Mouse (Mus musculus) hindbrain, embryonic 16.5 days (tissue): ENCODE data around the gene Plekho1. TPM values are rescaled to one million over a fixed set of nuclear protein-coding genes. Genes with fewer than 3 reads are reported as not detected.

Experiments
- ATAC-seq: fragments of 200-750 bp; cut with Nextera tagmentation; 2 replicates; pipeline ENCODE4 v1.8.0; 2017; ENCODE audit warnings: moderate TSS enrichment, moderate library complexity
- H3K27ac ChIP-seq: fragments of 300-500 bp; sonication (generic); 2 replicates; pipeline ENCODE4 v1.5.1; 2014; ENCODE audit warnings: low read depth, mild to moderate bottlenecking, control low read depth, low read length, moderate library complexity
- H3K27me3 ChIP-seq: fragments of 300-500 bp; sonication (generic); replicated peaks from 2 replicates; pipeline ENCODE4 v1.6.1; 2014; ENCODE audit warnings: low read length; ENCODE audit not compliant: control insufficient read depth, insufficient read depth
- H3K36me3 ChIP-seq: fragments of 300-500 bp; sonication (generic); 2 replicates; pipeline ENCODE4 v1.6.1; 2014; ENCODE audit warnings: mild to moderate bottlenecking, low read length, moderate library complexity, mixed read lengths; ENCODE audit not compliant: control insufficient read depth, insufficient read depth
- H3K4me1 ChIP-seq: fragments of 300-500 bp; sonication (generic); 2 replicates; pipeline ENCODE4 v1.6.1; 2014; ENCODE audit warnings: low read depth, low read length; ENCODE audit not compliant: control insufficient read depth, insufficient read depth
- H3K4me2 ChIP-seq: fragments of 300-500 bp; sonication (generic); 2 replicates; pipeline ENCODE4 v1.6.1; 2014; ENCODE audit warnings: mild to moderate bottlenecking, low read length, control low read depth, moderate library complexity
- H3K4me3 ChIP-seq: fragments of 300-500 bp; sonication (generic); 2 replicates; pipeline ENCODE4 v1.5.1; 2014; ENCODE audit warnings: mild to moderate bottlenecking, low read length, control low read depth, moderate library complexity
- H3K9ac ChIP-seq: fragments of 300-500 bp; sonication (generic); 2 replicates; pipeline ENCODE4 v1.6.1; 2014; ENCODE audit warnings: low read depth, mild to moderate bottlenecking, control low read depth, low read length, moderate library complexity
- H3K9me3 ChIP-seq: fragments of 300-500 bp; sonication (generic); 2 replicates; pipeline ENCODE4 v1.6.1; 2014; ENCODE audit warnings: mild to moderate bottlenecking, low read length, moderate library complexity; ENCODE audit not compliant: control insufficient read depth
- WGBS: fragments of 180-500 bp; shearing (Covaris S2); extraction: QIAGEN DNeasy Blood & Tissue Kit; methylation state at CpG from one replicate; pipeline ENCODE4 v1.1.7; 2014; 5-methylcytosine and 5-hydroxymethylcytosine counted together
- polyA plus RNA-seq: library from polyadenylated mRNA; unstranded; fragments of >200 nt; fragmentation: Nextera tagmentation; extraction: Ambion mirVana; gene quantifications from 2 replicates; pipeline ENCODE4 v1.2.1, GENCODE M21; 2015

Plekho1 gene
- polyA plus RNA-seq, 1 experiment from 2014 or later, result 27.7 TPM

DNA sequence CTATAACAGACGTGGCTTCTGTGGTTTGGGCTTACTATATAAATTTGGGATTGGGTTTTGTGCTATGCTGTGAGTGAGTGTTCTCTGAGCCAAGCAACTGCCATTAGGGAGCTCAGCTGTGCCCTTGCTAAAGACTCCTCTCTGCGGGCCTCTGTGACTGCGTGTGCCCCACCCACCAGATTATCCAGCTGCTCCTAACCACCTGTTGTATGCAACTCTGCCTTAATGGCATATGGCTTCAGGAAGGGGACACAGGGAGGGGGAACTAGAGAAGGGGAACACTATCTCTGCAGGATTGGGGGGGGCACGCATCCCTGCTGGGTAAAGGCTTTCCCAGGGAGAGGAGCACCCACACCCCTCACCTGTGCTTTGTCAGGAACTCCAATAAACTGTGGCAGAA, 37.2 kb upstream of the Plekho1 start:
- Histone ChIP-seq H3K4me3 (no peak overlapping the region), H3K9me3 (no peaks in the 10 kb centered on the region), H3K27me3 (no peaks in the 10 kb centered on the region), H3K4me2 (no peak overlapping the region), H3K36me3 (peaks cover 3% of the 10 kb centered on the region), H3K9ac (no peak overlapping the region), H3K4me1 (no peaks in the 10 kb centered on the region), H3K27ac (no peak overlapping the region)
- 59% methylated on average over 4 of the region's 4 CpGs for WGBS
- no peak for ATAC-seq

DNA sequence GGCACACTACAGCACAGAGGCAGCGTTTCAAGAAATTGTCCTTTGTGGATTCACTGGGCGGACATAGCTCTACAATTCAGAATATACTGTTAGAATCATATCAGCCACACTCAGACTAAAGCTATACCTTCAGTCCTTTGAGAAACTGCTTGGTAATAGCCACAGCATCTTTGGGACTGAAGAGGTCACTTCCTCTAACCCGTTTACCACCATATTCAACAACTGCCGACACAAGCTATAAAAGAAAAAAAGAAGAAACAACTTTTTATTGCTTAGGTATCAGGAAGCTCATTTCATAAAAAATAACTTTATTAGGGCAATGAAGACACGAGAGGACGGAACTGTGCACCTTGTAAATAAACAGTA, 36.8 kb upstream of the Plekho1 start:
- H3K36me3 ChIP-seq, result peaks cover 3% of the 10 kb centered on the region
- WGBS, result 94% methylated on average over 6 of the region's 6 CpGs
- no peaks in the 10 kb centered on the region for H3K4me1 ChIP-seq
- no peak overlapping the region for H3K9ac ChIP-seq
- no peak overlapping the region for H3K27ac ChIP-seq
- H3K9me3 ChIP-seq, result no peaks in the 10 kb centered on the region
- no peak for ATAC-seq
- H3K4me3 ChIP-seq, result no peak overlapping the region
- no peak overlapping the region for H3K4me2 ChIP-seq
- H3K27me3 ChIP-seq, result no peaks in the 10 kb centered on the region

DNA sequence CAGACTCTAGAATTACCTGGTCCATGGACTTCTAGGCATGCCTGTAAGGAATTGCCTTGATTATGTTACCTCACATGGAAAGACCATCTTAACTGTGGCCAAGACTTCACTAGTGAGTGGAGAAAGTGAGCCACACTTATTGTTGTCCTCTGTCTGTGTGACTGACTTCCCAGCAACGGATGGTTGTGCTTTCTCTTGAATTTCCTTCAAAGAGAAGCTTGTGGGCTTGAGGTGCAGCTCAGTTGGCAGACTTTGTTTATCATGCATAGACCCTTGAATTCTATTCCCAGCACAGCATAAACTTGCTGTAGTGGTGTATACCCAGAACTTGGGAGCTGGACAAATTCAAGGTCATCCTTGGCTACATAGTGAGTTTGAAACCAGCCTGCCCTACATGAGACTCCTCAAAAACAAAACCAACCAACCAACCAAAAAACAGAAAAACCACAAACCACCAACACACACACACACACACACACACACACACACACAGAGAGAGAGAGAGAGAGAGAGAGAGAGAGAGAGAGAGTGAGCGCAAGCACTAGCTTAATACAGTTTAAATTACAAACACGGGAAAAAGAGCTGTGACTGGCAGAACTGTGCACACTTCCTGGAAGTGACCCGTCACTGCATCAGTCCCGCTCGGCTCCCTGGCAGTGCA, 36.3 kb upstream of the Plekho1 start:
- no peaks in the 10 kb centered on the region for H3K4me1 ChIP-seq
- H3K4me3 ChIP-seq, result no peak overlapping the region
- H3K27ac ChIP-seq, result no peak overlapping the region
- H3K27me3 ChIP-seq, result no peaks in the 10 kb centered on the region
- no peak for ATAC-seq
- H3K36me3 ChIP-seq, result peaks cover 3% of the 10 kb centered on the region
- no peak overlapping the region for H3K4me2 ChIP-seq
- 91% methylated on average over 6 of the region's 6 CpGs for WGBS
- H3K9ac ChIP-seq, result no peak overlapping the region
- no peaks in the 10 kb centered on the region for H3K9me3 ChIP-seq

DNA sequence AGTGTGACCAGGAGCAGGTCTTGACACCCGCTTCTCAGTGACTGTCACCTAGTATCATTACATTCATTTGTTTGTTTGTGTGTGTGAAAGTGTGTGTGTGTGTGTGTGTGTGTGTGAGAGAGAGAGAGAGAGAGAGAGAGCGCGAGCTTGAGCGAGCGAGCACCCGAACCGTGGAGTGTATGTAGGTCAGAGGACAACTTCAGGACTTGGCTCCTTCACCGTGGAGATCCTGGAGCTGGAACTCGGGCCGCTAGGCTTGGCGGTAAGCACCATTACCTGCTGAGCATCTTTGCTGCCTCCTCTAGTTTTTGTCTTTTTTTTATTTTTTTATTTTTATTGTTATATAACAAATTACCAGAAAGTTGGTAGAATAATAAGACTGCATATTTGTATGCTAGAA, 34.0 kb upstream of the Plekho1 start:
- Histone ChIP-seq H3K9ac (no peak overlapping the region), H3K9me3 (no peaks in the 10 kb centered on the region), H3K27ac (no peak overlapping the region), H3K4me3 (no peak overlapping the region), H3K27me3 (no peaks in the 10 kb centered on the region), H3K4me2 (no peak overlapping the region), H3K36me3 (peaks cover 3% of the 10 kb centered on the region), H3K4me1 (no peaks in the 10 kb centered on the region)
- ATAC-seq, result no peak
- 93% methylated on average over 11 of the region's 11 CpGs for WGBS

DNA sequence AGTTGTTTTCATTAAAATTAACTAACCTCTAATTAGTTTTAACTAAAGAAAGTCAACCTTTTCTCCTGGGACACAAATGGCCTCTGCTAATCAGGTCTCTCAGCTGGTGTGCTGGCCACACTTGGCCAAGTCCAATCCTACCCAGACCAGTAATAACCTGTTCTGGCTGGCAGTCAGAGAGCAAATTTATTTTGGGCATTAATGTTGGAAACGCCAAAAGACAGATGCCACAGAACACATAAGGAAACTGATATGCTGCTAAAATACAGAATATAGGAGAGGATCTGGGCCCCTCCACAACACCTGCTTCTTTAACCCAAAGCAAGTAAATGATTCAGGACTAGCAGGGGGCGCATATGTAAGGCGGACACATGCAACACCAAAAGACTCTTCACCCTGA, 33.5 kb upstream of the Plekho1 start:
- WGBS, result 78% methylated on average over 3 of the region's 3 CpGs
- Histone ChIP-seq H3K4me2 (no peak overlapping the region), H3K4me1 (no peaks in the 10 kb centered on the region), H3K27ac (no peak overlapping the region), H3K4me3 (no peak overlapping the region), H3K27me3 (no peaks in the 10 kb centered on the region), H3K9ac (no peak overlapping the region), H3K36me3 (peaks cover 3% of the 10 kb centered on the region), H3K9me3 (no peaks in the 10 kb centered on the region)
- no peak for ATAC-seq

DNA sequence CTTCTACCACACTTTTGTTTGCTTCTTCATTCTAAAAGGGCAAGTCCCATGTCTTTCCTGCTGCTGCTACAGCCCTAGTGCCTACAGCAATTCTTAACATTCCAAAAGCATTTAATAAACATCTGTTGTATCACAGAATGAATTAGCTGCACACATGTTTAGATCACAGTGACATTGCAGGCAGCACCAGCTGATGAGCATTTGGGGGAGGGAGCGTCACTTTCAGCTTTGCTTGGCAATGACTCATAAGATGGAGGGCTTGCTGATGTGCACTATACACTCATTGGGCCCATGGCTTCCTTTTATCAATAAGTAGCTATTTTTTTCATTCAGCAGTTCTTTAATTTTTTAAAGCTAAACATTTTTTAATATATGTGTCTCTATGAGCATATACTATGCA, 32.1 kb upstream of the Plekho1 start:
- WGBS, result 90% methylated on average over 1 of the region's 1 CpGs
- H3K27ac ChIP-seq, result no peak overlapping the region
- no peak overlapping the region for H3K4me2 ChIP-seq
- H3K4me3 ChIP-seq, result no peak overlapping the region
- H3K9me3 ChIP-seq, result no peaks in the 10 kb centered on the region
- no peak overlapping the region for H3K9ac ChIP-seq
- no peaks in the 10 kb centered on the region for H3K4me1 ChIP-seq
- peaks cover under 1% of the 10 kb centered on the region; the same call in 1 of the 2 replicates for H3K36me3 ChIP-seq
- no peak for ATAC-seq
- no peaks in the 10 kb centered on the region for H3K27me3 ChIP-seq

DNA sequence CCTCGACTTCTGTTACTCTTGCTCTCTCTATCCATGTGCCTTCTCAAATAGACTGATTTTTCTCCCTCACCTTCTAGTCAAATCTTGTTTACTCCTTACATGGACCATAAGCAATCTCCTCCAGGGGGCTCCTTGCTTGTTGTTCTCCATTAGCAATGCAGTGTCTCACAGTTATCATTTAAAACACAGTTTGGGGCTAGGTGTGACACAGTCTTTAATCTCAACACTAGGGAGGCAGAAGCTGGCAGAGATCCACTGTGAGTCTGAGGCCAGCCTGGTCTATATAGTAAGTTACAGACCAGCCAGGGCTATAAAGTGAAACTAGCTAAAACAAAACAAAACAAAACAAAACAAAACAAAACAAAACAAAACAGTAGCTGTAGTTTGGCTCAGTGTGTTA, 31.3 kb upstream of the Plekho1 start:
- Histone ChIP-seq H3K4me2 (no peak overlapping the region), H3K9me3 (no peaks in the 10 kb centered on the region), H3K27me3 (no peaks in the 10 kb centered on the region), H3K4me3 (no peak overlapping the region), H3K27ac (no peak overlapping the region), H3K4me1 (no peaks in the 10 kb centered on the region), H3K9ac (no peak overlapping the region), H3K36me3 (no peaks in the 10 kb centered on the region)
- WGBS, result 88% methylated on average over 1 of the region's 1 CpGs
- no peak for ATAC-seq

DNA sequence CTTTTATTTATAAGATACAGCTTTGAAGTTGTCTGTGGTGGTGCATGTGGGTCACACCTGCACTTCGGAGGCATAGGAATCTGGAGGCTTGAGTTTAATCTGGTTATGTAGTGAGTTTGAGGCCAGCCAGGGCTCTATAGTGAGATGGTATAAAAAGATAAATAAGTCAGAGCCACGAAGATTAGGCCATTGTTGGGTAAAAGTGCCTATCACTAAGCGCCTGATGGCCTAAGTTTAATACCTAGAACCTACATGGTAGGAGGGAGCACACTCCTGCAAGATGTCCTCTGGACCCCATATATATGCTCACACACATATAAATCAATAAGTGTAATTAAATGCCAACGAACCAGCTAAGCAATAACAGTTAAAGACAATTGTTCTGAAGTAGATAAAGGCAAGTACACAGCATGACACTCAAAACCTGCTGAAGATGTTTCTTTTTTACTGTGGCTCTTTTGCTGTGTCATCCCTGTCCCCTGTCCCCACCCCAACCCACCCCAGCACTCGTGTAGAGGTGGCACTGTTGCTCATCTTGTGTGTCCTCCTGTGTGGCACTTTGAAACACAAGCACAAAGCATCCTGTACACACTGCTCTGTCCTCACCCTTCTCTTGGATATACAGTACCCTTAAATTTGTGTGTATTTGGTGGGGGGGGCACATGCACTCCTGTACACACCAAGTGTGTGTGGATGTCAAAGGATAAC, 25.8 kb upstream of the Plekho1 start:
- Histone ChIP-seq H3K9ac (no peak overlapping the region), H3K9me3 (no peaks in the 10 kb centered on the region), H3K36me3 (no peaks in the 10 kb centered on the region), H3K27me3 (no peaks in the 10 kb centered on the region), H3K4me1 (no peaks in the 10 kb centered on the region), H3K4me3 (no peak overlapping the region), H3K27ac (no peak overlapping the region), H3K4me2 (no peak overlapping the region)
- 78% methylated on average over 5 of the region's 5 CpGs for WGBS
- ATAC-seq, result no peak

DNA sequence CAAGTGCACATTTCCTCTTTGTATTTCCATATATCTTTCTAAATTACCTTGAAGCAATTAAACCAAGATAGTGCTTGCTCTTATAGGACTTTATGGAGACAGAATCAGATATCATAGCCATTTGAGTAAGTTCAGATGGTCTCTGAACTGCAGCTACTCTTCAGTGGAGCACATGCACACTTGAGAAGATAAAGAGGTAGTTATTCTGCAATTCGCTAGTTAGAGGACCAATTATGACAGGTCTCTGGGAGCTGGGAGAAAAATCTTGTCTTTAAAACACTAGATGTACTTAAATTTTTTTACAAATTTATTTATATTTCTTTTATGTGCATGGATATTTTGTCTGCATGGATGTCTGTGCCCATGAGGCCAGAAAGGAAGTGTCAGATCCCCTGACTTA, 24.9 kb upstream of the Plekho1 start:
- no peak overlapping the region for H3K9ac ChIP-seq
- no peak overlapping the region for H3K4me2 ChIP-seq
- no peak overlapping the region for H3K27ac ChIP-seq
- ATAC-seq, result no peak
- 97% methylated on average over 1 of the region's 1 CpGs for WGBS
- no peaks in the 10 kb centered on the region for H3K36me3 ChIP-seq
- no peaks in the 10 kb centered on the region for H3K27me3 ChIP-seq
- H3K9me3 ChIP-seq, result no peaks in the 10 kb centered on the region
- no peak overlapping the region for H3K4me3 ChIP-seq
- H3K4me1 ChIP-seq, result no peaks in the 10 kb centered on the region
